Mouse (Mus musculus): ENCODE measurements around the gene Dph1.

Gene Dph1

DNA sequence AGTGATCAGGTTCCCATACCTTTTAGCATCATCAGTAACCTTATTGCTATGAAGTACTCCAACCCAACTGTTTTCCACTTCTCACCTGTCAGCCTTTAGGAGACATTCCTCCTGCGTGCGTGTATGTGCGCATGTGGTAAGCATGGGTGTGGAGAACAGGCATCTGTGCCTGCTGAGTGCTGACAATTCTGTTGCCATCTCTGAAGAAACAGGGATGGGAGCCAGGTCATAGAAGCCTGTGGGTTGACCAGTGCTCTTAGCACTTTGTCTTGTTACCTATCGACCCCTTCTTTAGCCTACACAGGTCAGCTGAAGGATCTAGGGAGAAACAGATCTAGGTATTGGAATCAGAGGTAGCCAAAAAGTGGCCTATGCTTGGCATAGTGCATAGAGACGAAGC lies 57.6 kb downstream of the Dph1 start:
- DNase-seq (ENCODE audit: low spot score) = no peak

DNA sequence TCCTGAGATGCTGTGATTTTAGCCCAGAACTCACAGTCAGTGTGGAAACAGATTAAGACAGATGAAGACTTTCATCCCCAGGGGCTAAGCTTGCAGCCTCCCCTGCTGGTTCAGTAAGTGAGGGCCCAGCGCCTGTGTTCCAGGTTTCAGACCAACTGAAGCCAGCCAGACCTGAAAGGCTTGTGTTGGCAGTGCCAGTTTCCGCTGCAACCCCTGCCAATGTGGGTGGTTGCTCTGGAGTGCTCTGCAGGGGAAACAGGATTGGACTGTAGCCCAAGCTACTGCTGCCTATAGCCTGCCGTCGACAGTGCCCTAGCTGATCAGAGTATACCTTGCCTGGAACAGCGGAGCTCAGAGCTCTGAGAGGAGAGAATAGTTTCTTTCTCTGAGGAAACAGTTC lies 58.8 kb downstream of the Dph1 start:
- no peak for DNase-seq (ENCODE audit: low spot score)

DNA sequence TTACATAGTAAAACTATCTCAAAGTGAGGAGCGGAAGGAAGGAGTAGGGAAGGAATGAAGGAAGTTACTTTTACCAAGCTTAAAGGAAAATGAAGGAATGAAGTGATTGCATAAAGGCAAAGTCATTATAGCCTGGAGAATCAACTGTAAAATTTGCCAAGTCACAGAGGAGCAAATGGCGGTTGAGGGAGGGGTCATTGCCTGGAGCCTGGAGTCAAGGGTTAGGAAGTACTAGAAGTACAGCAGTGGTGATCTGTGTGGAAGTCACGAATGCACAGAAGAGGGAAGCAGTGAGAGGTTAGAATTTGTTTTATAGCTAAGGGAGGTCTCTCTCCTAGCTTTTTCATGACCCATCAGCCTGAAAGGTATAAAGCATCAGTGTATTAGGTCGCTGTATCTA lies 59.7 kb downstream of the Dph1 start:
- DNase-seq (ENCODE audit: low spot score) = no peak

DNA sequence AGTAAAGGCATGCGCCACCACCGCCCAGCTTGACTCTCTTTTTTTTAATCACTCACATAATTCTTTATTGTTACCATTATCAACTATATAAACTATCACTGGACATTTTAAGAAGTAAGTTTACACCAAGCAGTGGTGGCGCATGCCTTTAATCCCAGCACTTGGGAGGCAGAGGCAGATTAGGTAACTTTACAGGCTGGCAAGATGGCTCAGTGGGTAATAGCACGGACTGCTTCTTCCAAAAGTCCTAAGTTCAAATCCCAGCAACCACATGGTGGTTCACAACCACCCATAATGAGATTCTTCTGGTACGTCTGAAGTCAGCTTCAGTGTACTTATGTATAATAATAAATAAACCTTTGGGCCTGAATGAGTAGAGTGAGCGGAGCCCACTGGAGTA lies 61.6 kb downstream of the Dph1 start:
- DNase-seq (ENCODE audit: low spot score) = no peak
